Comparison of ENCODE assay signal across 21 mouse cellular contexts in genomic region chr5:14182156-14182555, GRCm38 (mm10).
A peak's percentile ranks its signal among the peaks of the same experiment; 100 is the strongest.
DNase-seq lines count a peak whose midpoint lies in the region; TF ChIP-seq lines count a peak whose summit lies in the region.
"Had no signal": no experiment of that assay in that cellular context is flagged by ENCODE, and none has a peak within 500 bp of the region (broad histone marks: within the 10 kb centered on the region; RNA-seq: fewer than 3 reads in every experiment).

No protein-coding gene starts in this region.

- no peaks in the 10 kb centered on the region for H3K36me3 ChIP-seq in myocyte (ENCODE audit: control insufficient read depth, insufficient read depth)
- H3K36me3 ChIP-seq: G1E had no signal

- H3K4me3 ChIP-seq in myocyte = no peak overlapping the region

- no peak overlapping the region for H3ac ChIP-seq in myocyte (ENCODE audit: control insufficient read depth, insufficient read length)

- peak overlapping the region; percentile 61 for H3K4me2 ChIP-seq in myocyte (ENCODE audit: low read depth)

- no peak for TF ChIP-seq POLR2A in myocyte (IDR thresholded peaks at IDR 0.05; ENCODE audit: insufficient read length, low read depth)

- no peaks in the 10 kb centered on the region for H3K79me2 ChIP-seq in myocyte (ENCODE audit: control insufficient read depth, insufficient read depth)

- peak; percentile 58 for DNase-seq in 3T3-L1 (ENCODE audit: low read depth, low spot score)
- DNase-seq in Muller cell, postnatal 12 days (ENCODE audit: inconsistent ontology term) = peak; percentile 69
- DNase-seq in heart, adult 18-20 months = no peak
- DNase-seq in urinary bladder, adult 2 months (ENCODE audit: low spot score) = no peak
- no peak for DNase-seq in kidney, postnatal 25 days
- DNase-seq: adrenal gland, adult 2 months; adrenal gland, adult 8-10 months; adrenal gland, postnatal 10 days; adrenal gland, postnatal 14 days; adrenal gland, postnatal 25 days; adrenal gland, postnatal 36 days; B cell, adult 2 months; cerebellum, adult 11 months; cerebellum, adult 11-12 months; cerebellum, adult 18-20 months; cerebellum, adult 2 months; cerebellum, adult 8-10 months had no signal

- H3K27me3 ChIP-seq in myocyte (ENCODE audit: control insufficient read depth, insufficient read depth, insufficient read length) = no peaks in the 10 kb centered on the region
- H3K27me3 ChIP-seq: CH12.LX, Patski had no signal

TF ChIP-seq in myocyte, 11 proteins besides CTCF, POLR2A, EP300 and RAD21:
- TF ChIP-seq MYOG (IDR thresholded peaks at IDR 0.05; ENCODE audit: control insufficient read depth in 1 of 3, insufficient read depth in 1 of 3, insufficient read length in 2 of 3, low read depth in 2 of 3) = no peak
- TF ChIP-seq MYOD1 (IDR thresholded peaks at IDR 0.05; ENCODE audit: control insufficient read depth in 1 of 3, insufficient read length in 2 of 3, low read depth in 2 of 3) = no peak
- no peak for TF ChIP-seq TCF12 (IDR thresholded peaks at IDR 0.05; ENCODE audit: insufficient read depth, poor library complexity, severe bottlenecking)
TF ChIP-seq in myocyte: peak in this region for 0.

Comparison
In these comparisons a context has a peak if more than half of its experiments do, and no peak if none do; other contexts are left out.
1. DNase-seq: peak in 3T3-L1 (single experiment) and Muller cell, postnatal 12 days (single experiment); none in heart, adult 18-20 months (0 of 2), urinary bladder, adult 2 months (single experiment) and kidney, postnatal 25 days (0 of 2).